Mouse (Mus musculus): ENCODE results near the gene Rplp0.
A peak's percentile ranks its signal among the peaks of the same experiment; 100 is the strongest.
"Not testable (repeated sequence)": the region's sequence is repeated elsewhere in the genome, so short reads cannot be mapped to it uniquely, and the experiment has no call there.

Gene Rplp0

DNA sequence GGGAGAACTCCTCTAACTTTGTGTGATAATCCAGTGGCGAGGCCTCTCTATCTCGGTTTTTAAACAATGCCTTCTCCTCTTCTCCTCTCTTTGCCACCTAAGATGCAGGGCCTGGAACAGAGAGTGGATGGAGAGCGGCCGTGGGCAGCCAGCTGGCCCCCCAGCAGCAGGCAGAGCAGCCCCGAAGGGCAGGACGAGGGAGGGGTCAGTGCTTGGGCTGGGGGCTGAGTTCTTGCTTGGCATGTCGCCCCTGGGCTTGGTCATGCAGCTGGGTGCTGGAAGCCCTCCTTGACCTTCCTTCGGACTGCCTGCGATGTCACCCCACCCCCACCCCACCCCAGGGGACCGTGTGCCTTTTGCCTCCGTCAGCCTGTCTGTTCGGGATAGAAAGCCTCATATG is 7.9 kb upstream of the Rplp0 start:
- DNase-seq (ENCODE audit: low spot score): no peak

GRCm38 (mm10) chr5:115551799-115552198 is 7.5 kb upstream of the Rplp0 start:
- no peak for DNase-seq (ENCODE audit: low spot score)

- DNase-seq (ENCODE audit: low spot score): no peak
Measured at GRCm38 (mm10) chr5:115553801-115554420, 5.4 kb upstream of the Rplp0 start.

- no peak for DNase-seq (ENCODE audit: low spot score)
Measured at GRCm38 (mm10) chr5:115554536-115555291, 4.6 kb upstream of the Rplp0 start.

GRCm38 (mm10) chr5:115556217-115556616 is 3.0 kb upstream of the Rplp0 start:
- peak; percentile 66 for DNase-seq (ENCODE audit: low spot score)

- no peak for DNase-seq (ENCODE audit: low spot score)
Measured at GRCm38 (mm10) chr5:115558182-115558794, 979 bp upstream of the Rplp0 start.

DNA sequence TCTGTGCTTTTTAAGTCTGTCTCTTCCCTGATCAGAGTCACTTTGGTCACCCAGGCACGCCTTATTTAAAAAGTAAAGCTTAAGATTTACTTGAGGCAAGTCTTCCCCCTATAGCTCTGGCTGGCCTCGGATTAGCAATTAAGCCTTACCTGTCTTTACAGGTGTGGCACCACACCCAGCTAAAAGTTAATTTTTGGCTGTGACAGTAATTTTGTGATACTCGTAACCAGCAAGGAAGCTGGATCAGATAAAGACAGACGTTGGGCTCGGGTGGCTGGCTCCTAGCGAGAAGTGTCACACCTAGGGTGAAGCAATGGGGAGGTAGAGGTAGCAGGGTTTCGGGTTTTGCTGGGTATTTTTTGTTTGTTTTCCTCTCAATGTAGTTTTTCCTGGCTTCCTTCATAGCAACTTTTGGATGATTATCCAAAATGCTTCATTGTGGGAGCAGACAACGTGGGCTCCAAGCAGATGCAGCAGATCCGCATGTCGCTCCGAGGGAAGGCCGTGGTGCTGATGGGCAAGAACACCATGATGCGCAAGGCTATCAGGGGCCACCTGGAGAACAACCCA is 1.2 kb downstream of the Rplp0 start:
- no peak for DNase-seq (ENCODE audit: low spot score)

DNA sequence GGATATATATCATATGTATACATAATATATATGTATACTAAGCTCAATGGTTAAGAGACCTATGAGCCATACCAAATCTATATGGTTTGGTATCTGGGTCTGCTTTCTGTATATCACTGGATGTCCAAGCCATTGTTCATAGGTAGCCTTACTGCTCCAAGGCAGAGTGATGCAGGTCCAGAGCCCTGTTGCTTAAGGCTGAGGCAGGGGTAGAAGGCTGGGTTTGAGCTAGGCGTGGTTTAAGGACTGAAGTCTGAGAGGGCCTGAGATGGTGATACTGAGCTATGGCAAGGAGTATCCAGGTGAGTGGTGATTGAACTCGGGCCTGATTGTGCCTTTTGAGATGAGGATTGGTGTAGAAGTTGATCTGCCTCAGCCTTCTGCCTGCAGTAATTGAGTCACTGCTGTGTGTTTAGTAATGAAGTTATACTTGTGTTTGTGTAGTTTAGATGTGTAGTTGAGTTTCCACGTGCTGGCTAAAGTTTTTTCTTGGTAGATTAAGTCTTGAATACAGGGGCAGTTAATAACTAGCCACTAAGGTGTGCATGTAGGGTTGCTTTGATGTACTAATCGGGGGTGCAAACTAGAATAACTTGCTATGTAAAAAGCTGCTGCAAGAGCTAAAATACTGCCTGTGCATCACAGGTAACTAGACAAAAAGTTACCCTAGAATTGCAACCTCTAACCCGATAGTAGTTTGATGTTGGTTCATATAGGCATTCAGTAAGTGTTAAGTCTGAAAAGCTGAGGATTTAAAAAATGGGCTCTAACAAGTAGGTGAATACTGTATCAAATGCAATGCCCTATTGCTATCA is 4.7 kb downstream of the Rplp0 start:
- no peak for DNase-seq (ENCODE audit: low spot score)

DNA sequence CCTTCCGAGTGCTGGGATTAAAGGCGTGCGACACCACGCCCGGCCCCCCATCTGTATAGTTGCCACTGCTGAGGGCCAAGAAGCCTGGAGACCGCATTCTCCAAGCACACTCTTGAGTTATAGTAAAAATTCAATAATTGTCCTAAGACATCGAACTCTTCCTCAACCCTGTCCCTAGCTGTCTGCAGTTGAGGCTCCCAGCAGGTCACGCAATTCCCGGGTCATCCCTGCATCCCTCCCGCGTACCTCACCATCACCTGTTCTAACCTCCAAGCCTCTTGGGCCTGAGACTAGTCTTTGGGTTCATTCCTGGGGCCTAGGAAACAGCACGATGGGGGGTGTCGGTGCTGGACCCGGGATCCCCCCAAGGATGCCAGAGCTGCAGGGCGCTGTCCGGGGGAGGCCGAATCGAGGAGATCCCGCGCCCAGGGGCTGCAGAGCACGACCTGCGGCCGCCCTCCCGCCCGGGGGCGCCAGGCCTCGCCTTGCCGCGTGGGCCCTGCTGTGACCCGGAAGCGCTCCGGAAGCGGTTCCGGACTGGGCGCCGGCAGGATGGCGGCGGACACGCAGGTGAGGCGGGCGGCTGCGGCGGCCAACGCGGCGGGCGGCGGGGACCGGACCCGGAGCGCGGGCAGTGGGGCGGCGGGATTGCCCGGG is 5.6 kb downstream of the Rplp0 start, which contains the start of gene Gcn1l1:
TSS of gene Gcn1l1 (plus strand) at position 518 of the 657 bp plus-strand sequence.
- peak; percentile 69 for DNase-seq (ENCODE audit: low spot score)

GRCm38 (mm10) chr5:115565403-115565802 is 6.1 kb downstream of the Rplp0 start:
- DNase-seq (ENCODE audit: low spot score): no peak

GRCm38 (mm10) chr5:115568681-115569080 is 9.4 kb downstream of the Rplp0 start:
- no peak for DNase-seq (ENCODE audit: low spot score)

DNA sequence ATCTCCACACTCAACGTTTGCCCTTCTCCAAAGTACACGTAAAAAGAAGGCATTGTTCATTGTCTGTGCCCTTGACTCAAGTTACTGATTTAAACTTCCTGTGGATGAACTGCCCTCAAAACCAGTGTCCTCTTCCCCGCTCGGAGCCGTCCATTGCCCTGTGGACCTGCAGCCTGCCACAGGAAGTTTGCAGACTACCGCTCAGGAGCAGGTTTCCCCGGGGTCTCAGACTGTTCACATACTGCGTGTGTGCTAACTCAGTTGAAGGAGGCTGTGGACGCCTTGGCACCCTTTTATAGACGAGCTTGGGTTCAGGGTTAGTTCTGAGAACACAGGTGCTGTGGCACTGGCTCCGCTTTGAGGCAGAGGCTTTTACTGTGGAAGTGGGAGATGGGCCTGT is 10.0 kb downstream of the Rplp0 start:
- DNase-seq (ENCODE audit: low spot score): no peak

DNA sequence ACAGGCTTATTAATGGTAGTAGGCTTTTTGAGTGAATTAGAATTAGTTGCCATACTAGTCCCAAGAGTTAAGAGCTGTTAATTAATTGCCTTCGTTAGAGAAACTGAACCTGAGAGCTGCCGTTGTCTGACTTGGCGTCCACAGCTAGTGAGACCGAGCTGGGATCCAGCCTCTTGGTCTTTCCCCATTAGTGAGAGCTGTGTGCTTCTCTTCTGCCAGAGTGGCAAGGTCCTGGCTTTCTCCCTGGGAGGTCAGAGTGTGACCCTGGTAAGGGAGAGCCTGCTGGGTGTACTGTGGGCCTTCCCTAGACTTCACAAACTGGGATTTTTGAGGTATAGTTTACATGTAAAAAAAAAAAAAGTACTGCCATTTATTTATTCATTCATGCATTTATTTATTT is 10.5 kb downstream of the Rplp0 start:
- DNase-seq (ENCODE audit: low spot score): no peak

DNA sequence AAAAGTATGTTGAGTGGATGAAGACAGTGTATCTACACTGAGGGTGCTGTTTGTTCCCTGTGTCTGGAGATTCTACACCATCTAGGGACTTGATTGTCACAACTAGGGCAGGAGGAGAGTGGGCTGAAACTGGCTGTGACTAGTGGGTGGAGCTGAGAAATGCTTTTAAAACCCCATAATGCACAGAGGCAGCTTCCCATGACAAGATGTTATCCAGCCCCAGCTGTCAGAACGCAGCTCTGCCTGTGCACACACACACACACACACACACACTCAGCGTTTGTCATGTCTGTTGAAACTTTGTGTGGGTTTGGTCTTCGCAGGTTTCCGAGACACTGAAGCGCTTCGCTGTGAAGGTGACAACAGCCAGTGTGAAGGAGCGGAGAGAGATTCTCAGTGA is 11.8 kb downstream of the Rplp0 start:
- peak; percentile 55 for DNase-seq (ENCODE audit: low spot score)

DNA sequence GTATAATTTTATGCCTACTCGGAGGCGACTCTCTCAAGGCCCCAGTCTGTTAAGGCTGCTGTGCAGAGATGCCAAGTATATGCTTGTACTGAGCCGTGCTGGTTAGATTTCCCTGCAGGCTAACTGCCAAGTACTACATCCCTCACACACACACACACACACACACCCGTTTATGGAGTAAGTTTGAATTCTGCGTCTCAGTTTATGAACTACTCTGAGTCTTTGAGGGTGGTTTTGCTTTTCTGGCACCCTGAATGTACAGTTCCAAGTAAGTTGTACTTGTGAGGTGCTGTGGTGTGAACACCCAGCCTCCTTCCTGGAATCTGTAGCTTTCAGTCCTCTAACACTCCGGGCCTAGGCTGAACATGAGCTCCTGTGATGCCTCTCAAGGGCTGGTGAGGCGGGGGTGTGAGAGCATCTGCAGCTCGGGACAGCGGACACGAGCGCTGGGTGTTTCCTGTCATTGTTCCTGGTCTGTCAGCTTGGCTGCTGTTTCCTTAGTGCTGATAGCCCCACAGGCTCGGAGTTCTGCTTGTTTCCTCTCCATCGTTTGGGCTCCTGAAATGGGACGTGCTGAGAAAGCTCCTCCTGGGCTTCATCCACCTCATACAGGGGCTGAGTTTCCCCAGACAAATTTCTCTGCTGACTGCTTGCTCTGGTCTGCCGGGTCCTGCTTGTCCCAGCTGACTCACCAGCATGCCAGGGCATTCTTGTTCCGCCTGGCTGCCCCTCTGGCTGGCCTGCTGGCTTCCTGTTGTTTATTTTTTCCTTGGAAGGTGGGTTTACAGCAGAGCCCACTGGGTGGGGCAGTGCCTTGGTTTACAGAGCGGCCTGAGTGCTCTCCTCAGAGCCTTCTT is 13.6 kb downstream of the Rplp0 start:
- DNase-seq (ENCODE audit: low spot score): no peak

GRCm38 (mm10) chr5:115574992-115575391 is 15.7 kb downstream of the Rplp0 start:
- no peak for DNase-seq (ENCODE audit: low spot score)

GRCm38 (mm10) chr5:115577686-115578085 is 18.4 kb downstream of the Rplp0 start:
- not testable (repeated sequence) for DNase-seq (ENCODE audit: low spot score)

DNA sequence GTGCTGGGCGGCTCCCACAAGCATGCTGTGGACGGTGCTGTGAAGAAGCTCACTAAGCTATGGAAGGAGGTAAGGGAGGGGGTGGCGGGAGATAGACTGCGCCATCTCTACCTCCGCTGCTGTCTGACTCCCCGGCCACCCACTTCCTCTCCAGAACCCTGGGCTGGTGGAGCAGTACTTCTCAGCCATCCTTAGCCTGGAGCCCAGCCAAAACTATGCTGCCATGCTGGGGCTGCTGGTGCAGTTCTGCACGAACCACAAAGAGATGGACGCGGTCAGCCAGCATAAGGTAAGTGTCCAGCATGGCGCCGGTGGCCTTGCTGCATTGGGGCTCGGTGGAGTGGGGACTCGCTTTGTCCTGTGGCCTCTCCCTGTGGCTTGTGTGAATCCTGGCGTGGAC is 19.7 kb downstream of the Rplp0 start:
- DNase-seq (ENCODE audit: low spot score): no peak

DNA sequence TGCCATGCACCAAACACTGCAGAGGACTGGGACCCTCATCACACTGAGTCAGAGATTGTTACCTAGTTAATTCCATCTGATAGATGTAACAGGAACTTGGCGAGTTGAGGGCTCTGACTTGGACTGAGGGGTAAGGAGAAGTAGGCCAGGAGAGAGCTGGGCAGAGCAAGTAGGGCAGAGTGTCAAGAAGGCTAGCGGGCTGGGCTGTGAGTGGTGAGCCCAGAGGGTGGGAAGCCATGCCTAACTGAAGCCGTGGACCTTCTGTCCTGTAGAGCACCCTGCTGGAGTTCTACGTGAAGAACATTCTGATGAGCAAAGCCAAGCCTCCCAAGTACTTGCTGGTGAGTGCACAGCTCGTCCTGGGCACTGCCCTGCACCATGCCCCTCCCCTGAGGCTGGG is 20.1 kb downstream of the Rplp0 start:
- DNase-seq (ENCODE audit: low spot score): no peak

DNA sequence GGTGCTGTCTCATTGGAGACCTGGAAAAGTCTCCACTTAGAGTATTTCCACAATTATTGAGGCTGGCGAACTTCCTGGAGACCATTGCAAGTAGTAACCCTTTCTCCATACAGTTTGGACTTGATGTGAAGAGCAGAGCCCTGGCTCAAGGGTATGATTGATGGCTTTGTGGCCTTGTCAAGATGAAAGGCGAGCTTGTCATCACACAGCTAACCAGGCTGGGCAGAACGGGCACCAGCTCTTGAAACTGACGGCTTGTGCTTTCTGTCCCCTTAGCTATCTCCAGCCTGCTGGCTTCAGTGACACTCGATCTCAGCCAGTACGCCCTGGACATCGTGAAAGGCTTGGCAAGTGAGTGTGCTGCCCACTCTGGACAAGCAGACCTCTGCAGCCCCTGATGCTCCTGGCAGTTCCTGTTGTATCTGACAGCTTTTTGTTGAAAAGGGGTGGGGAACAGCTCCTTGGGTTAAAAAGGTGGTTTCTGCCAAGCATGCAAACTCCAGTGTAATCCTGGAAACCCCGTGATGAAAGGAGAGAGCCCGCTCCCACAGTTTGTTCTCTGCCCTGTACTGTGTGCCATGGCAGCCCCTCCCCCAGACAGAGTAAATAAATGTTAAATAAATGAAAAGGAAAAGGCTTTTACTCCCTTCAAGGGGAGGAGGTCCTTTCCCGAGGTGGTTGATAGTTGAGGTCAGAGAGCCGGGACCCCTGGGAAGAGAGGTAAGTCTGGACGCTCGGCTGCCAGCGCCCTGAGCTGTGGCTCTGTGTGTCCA is 21.1 kb downstream of the Rplp0 start:
- no peak for DNase-seq (ENCODE audit: low spot score)

All from left cerebral cortex, adult 11 months (tissue).